In the genomic region with DNA sequence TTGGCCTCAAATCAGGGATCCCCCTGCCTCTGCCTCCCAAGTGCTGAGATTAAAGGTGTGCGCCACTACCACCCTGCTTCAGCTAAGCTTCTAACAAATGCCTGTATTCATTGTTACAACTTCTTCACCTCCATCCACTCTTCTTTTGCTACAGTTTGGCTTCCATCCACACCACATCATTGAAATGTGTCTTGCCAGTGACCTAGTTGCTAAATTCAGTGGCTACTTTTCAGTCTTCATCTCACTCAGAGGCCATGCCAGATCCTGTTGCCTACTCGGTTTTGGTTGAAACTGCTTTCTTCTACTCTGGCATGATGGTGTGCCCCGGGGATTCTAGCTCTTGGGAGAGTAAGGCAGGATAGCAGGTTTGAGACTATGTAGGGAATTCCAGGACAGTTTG, we compare ENCODE assay signal across 18 mouse cellular contexts.
"Had no signal": no experiment of that assay in that cellular context is flagged by ENCODE, and none has a peak within 500 bp of the region (broad histone marks: within the 10 kb centered on the region; RNA-seq: fewer than 3 reads in every experiment).

No protein-coding gene starts in this region.

- H3K9ac ChIP-seq: liver, embryonic 13.5 days; midbrain, embryonic 13.5 days; neural tube, embryonic 13.5 days had no signal

- DNase-seq: kidney, adult 18-20 months; kidney, adult 9 months; kidney, postnatal 14 days; kidney, postnatal 4 days; layer of hippocampus, adult 9-11 months; liver, embryonic 13.5 days; lung, adult 2 months; retina, postnatal 1 day; right cerebral cortex, postnatal 25 days; spleen, adult 18-20 months; thymus, postnatal 25 days had no signal

- H3K27me3 ChIP-seq: megakaryocyte, embryonic 14.5 days; midbrain, embryonic 13.5 days; neural tube, embryonic 13.5 days had no signal

- H3K36me3 ChIP-seq: liver, embryonic 13.5 days; neural tube, embryonic 13.5 days had no signal

- H3K4me2 ChIP-seq: liver, embryonic 13.5 days; midbrain, embryonic 13.5 days; neural tube, embryonic 13.5 days had no signal

- ATAC-seq: midbrain, embryonic 13.5 days; midbrain, embryonic 16.5 days had no signal

- H3K27ac ChIP-seq: left cerebral cortex, adult 2 months; liver, embryonic 13.5 days; midbrain, embryonic 10.5 days; midbrain, embryonic 13.5 days; neural tube, embryonic 13.5 days had no signal

- H3K4me3 ChIP-seq: left cerebral cortex, adult 2 months; liver, embryonic 13.5 days; megakaryocyte, embryonic 14.5 days; midbrain, embryonic 10.5 days; midbrain, embryonic 13.5 days; myocyte; neural tube, embryonic 13.5 days had no signal

- H3K9me3 ChIP-seq: liver, embryonic 13.5 days; megakaryocyte, embryonic 14.5 days; midbrain, embryonic 10.5 days; midbrain, embryonic 13.5 days; neural tube, embryonic 13.5 days had no signal
